Mouse (Mus musculus) G1E (cell line): ENCODE results near the gene Pum2.

Source experiments
- CTCF ChIP-seq: IDR thresholded peaks from 2 replicates; pipeline ENCODE4 v1.5.1; 2012; ENCODE audit warnings: low read depth, low read length, inconsistent platforms, mixed read lengths
- TAL1 ChIP-seq: conservative IDR thresholded peaks from 2 replicates; pipeline ENCODE4 v1.6.1; 2012; ENCODE audit warnings: low read depth, low read length, inconsistent platforms, mixed read lengths

DNA sequence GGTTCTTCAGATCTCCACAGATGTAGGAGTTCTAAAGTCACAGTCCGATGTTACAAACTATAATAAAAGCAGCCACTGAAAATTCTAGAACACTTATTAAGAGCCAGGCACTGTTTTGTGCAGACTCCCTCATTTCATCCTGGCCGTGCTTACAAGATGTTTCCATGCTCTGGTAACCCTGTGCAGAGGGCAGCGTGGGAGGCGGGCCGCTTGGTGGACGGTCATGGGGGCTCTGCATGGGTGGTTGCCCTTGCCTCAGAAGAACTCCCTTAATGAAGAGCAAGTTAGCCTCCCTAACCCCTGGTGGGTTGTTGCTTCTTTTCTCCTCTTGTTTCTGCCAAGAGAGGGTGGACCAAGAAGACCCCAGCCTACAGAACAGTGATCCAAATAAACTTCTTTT, 85.8 kb downstream of the Pum2 start:
- TF ChIP-seq CTCF (no peak), TAL1 (no peak)
